Mouse (Mus musculus) kidney, embryonic 14.5 days (tissue): ENCODE results near the gene Tomm7. TPM values are rescaled to one million over a fixed set of nuclear protein-coding genes. Genes with fewer than 3 reads are reported as not detected.

ENCODE experiments used
- ATAC-seq: fragments of 200-750 bp; cut with Nextera tagmentation; 2 replicates; pipeline ENCODE4 v1.8.0; 2017; ENCODE audit warnings: moderate number of reproducible peaks, mild to moderate bottlenecking, moderate TSS enrichment, moderate library complexity; ENCODE audit not compliant: low FRiP score, low TSS enrichment
- H3K27ac ChIP-seq: fragments of 300-500 bp; sonication (generic); 2 replicates; pipeline ENCODE4 v1.5.1; 2014; ENCODE audit warnings: low read depth, mild to moderate bottlenecking, low read length, moderate library complexity, mixed read lengths
- H3K27me3 ChIP-seq: fragments of 300-500 bp; sonication (generic); 2 replicates; pipeline ENCODE4 v1.6.1; 2014; ENCODE audit warnings: mild to moderate bottlenecking, low read length; ENCODE audit not compliant: control insufficient read depth, insufficient read depth
- H3K36me3 ChIP-seq: fragments of 300-500 bp; sonication (generic); 2 replicates; pipeline ENCODE4 v1.6.1; 2014; ENCODE audit warnings: low read length, mixed read lengths; ENCODE audit not compliant: control insufficient read depth, insufficient read depth
- H3K4me1 ChIP-seq: fragments of 300-500 bp; sonication (generic); 2 replicates; pipeline ENCODE4 v1.6.1; 2014; ENCODE audit warnings: low read length, mixed read lengths; ENCODE audit not compliant: control insufficient read depth, insufficient read depth
- H3K4me2 ChIP-seq: fragments of 300-500 bp; sonication (generic); replicated peaks from 2 replicates; pipeline ENCODE4 v1.6.1; 2014; ENCODE audit warnings: low read depth, mild to moderate bottlenecking, low read length
- H3K4me3 ChIP-seq: fragments of 300-500 bp; sonication (generic); 2 replicates; pipeline ENCODE4 v1.5.1; 2014; ENCODE audit warnings: mild to moderate bottlenecking, low read length
- H3K9ac ChIP-seq: fragments of 300-500 bp; sonication (generic); 2 replicates; pipeline ENCODE4 v1.6.1; 2014; ENCODE audit warnings: low read depth, mild to moderate bottlenecking, low read length, moderate library complexity
- H3K9me3 ChIP-seq: fragments of 300-500 bp; sonication (generic); 2 replicates; pipeline ENCODE4 v1.6.1; 2016; ENCODE audit warnings: low read length; ENCODE audit not compliant: control insufficient read depth
- WGBS: fragments of 180-500 bp; shearing (Covaris S2); extraction: QIAGEN DNeasy Blood & Tissue Kit; methylation state at CpG from one replicate; pipeline ENCODE4 v1.1.7; 2014; 5-methylcytosine and 5-hydroxymethylcytosine counted together
- polyA plus RNA-seq: library from polyadenylated mRNA; unstranded; fragments of >200 nt; fragmentation: Nextera tagmentation; extraction: Ambion mirVana; gene quantifications from 2 replicates; pipeline ENCODE4 v1.2.1, GENCODE M21; 2014

The Tomm7 gene
- polyA plus RNA-seq, 1 experiment from 2014 or later, result 124 TPM

DNA sequence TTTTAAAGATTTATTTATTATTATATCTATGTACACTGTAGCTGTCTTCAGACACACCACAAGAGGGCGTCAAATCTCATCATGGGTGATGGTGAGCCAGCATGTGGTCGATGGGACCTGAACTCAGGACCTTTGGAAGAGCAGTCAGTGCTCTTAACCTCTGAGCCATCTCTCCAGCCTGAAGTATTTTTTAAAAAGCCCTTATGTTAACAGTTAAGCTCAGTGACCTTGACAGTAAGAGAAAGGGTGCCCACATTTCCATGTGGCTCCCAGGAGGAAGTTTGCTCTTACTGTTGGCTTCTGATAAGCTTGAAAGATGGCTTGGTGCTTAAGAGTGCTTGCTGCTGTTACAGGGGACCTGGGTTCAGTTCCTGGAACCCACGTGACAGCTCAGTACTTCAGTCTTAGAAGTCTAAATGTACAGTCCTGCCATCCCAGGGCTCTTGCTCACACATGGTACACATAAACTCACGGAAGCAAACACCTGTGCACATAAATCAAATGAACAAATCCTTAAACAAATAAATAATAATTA is 54.8 kb downstream of the Tomm7 start:
- 78% methylated on average over 4 of the region's 4 CpGs for WGBS
- Histone ChIP-seq H3K9ac (no peak overlapping the region), H3K36me3 (peaks cover 11% of the 10 kb centered on the region; the same call in 1 of the 2 replicates), H3K27me3 (no peaks in the 10 kb centered on the region), H3K4me1 (no peaks in the 10 kb centered on the region), H3K4me3 (no peak overlapping the region), H3K4me2 (no peak overlapping the region), H3K9me3 (no peaks in the 10 kb centered on the region), H3K27ac (no peak overlapping the region)
- ATAC-seq, result no peak

Other genes with a start within 250 kb of the Tomm7 start
- 41.8 and 50.8 TPM in 2 replicates for gene Srpk2, start 159.5 kb downstream of the Tomm7 start, polyA plus RNA-seq
- 21.7 and 41.4 TPM in 2 replicates for gene Pus7, start 60.5 kb downstream of the Tomm7 start, polyA plus RNA-seq
- gene Rint1, start 56.5 kb downstream of the Tomm7 start, polyA plus RNA-seq, result 32.4 and 39.1 TPM in 2 replicates
- gene Fam126a, start 186.5 kb upstream of the Tomm7 start, polyA plus RNA-seq, result 10.1 and 26.8 TPM in 2 replicates